8 mouse cellular contexts compared by ENCODE assay signal in the genomic region with DNA sequence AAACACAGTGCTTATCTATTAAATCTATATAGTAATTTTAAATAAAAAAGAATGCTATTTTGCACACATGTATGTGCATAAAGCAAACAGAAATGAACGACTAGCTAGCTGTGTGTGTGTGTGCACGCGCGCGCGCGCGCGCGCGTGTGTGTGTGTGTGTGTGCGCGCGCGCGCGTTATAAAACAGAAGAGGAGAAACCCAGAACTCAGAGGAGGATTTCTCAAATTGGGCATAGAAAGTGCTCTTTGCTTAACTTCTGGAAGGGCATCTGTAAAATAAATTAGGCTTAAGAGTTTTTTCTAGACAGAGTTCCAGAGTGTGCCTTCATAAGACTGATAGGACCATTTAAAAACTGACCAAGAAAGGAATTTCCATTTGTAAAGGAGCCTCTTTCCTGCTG. TPM values are rescaled to one million over a fixed set of nuclear protein-coding genes. Genes with fewer than 3 reads are reported as not detected.
DNase-seq lines count a peak whose midpoint lies in the region; ATAC-seq and TF ChIP-seq lines count a peak whose summit lies in the region.

No protein-coding gene starts in this region.

- whole genome bisulfite sequencing in kidney, postnatal 0 days: 55% methylated on average over 17 of the region's 17 CpGs
- 50% methylated on average over 17 of the region's 17 CpGs for WGBS in embryonic facial prominence, embryonic 14.5 days
- WGBS in neural tube, embryonic 12.5 days: 47% methylated on average over 17 of the region's 17 CpGs

- no peaks in the 10 kb centered on the region for H3K27me3 ChIP-seq in kidney, postnatal 0 days (ENCODE audit: insufficient read depth, low read length)
- H3K27me3 ChIP-seq in embryonic facial prominence, embryonic 14.5 days (replicated peaks; ENCODE audit: control insufficient read depth, insufficient read depth, low read length): no peaks in the 10 kb centered on the region
- H3K27me3 ChIP-seq in neural tube, embryonic 12.5 days (replicated peaks): no peaks in the 10 kb centered on the region

- no peak for DNase-seq in kidney, postnatal 0 days (ENCODE audit: low spot score)
- no peak for DNase-seq in kidney, adult 9 months
- DNase-seq in Muller cell, postnatal 12 days (ENCODE audit: inconsistent ontology term): peak; percentile 72
- DNase-seq in embryonic facial prominence, embryonic 14.5 days (ENCODE audit: low spot score): peak; percentile 71
- peak; percentile 7 to 41 for DNase-seq in kidney, postnatal 4 days
- DNase-seq in gastrocnemius, adult 18-20 months (ENCODE audit: low spot score): no peak
- no peak for DNase-seq in thymus, postnatal 10 days (ENCODE audit: low spot score in 2 of 2)

- H3K4me3 ChIP-seq in kidney, postnatal 0 days (replicated peaks; ENCODE audit: low read depth, low read length): peak overlapping the region; percentile 54
- peak overlapping the region; percentile 73 for H3K4me3 ChIP-seq in embryonic facial prominence, embryonic 14.5 days (ENCODE audit: low read depth, low read length)
- H3K4me3 ChIP-seq in neural tube, embryonic 12.5 days: peak overlapping the region; percentile 67

- peak overlapping the region; percentile 57 for H3K4me2 ChIP-seq in kidney, postnatal 0 days (ENCODE audit: low read length)
- H3K4me2 ChIP-seq in embryonic facial prominence, embryonic 14.5 days (ENCODE audit: low read depth, low read length): peak overlapping the region; percentile 72
- peak overlapping the region; percentile 62 for H3K4me2 ChIP-seq in neural tube, embryonic 12.5 days (replicated peaks)

- no peak for TF ChIP-seq CTCF in kidney, postnatal 0 days (IDR thresholded peaks at IDR 0.05; ENCODE audit: low read depth)

- H3K9ac ChIP-seq in kidney, postnatal 0 days (ENCODE audit: low read depth, low read length): no peak overlapping the region
- H3K9ac ChIP-seq in embryonic facial prominence, embryonic 14.5 days (ENCODE audit: low read depth, low read length): peak overlapping the region; percentile 81
- H3K9ac ChIP-seq in neural tube, embryonic 12.5 days: 0 out of 2 replicates have a peak overlapping the region, but pooled peaks have one; percentile 17

- H3K36me3 ChIP-seq in kidney, postnatal 0 days (ENCODE audit: insufficient read depth, low read length): no peaks in the 10 kb centered on the region
- no peaks in the 10 kb centered on the region for H3K36me3 ChIP-seq in embryonic facial prominence, embryonic 14.5 days (ENCODE audit: control insufficient read depth, insufficient read depth, low read length)
- no peaks in the 10 kb centered on the region for H3K36me3 ChIP-seq in neural tube, embryonic 12.5 days

- no peak for ATAC-seq in kidney, postnatal 0 days (replicated peaks; ENCODE audit: low FRiP score, low read depth)
- no peak for ATAC-seq in embryonic facial prominence, embryonic 14.5 days (ENCODE audit: low read depth)
- no peak for ATAC-seq in neural tube, embryonic 12.5 days (ENCODE audit: low FRiP score, low read depth)

- H3K27ac ChIP-seq in kidney, postnatal 0 days: no peak overlapping the region
- 0 out of 2 replicates have a peak overlapping the region, but pooled peaks have one; percentile 21 for H3K27ac ChIP-seq in embryonic facial prominence, embryonic 14.5 days (replicated peaks; ENCODE audit: low read depth, low read length)
- no peak overlapping the region for H3K27ac ChIP-seq in neural tube, embryonic 12.5 days

- H3K9me3 ChIP-seq in kidney, postnatal 0 days (replicated peaks; ENCODE audit: low read length): no peaks in the 10 kb centered on the region
- no peaks in the 10 kb centered on the region for H3K9me3 ChIP-seq in embryonic facial prominence, embryonic 14.5 days (ENCODE audit: control insufficient read depth, low read length)
- H3K9me3 ChIP-seq in neural tube, embryonic 12.5 days: no peaks in the 10 kb centered on the region

- H3K4me1 ChIP-seq in kidney, postnatal 0 days (replicated peaks; ENCODE audit: insufficient read depth, low read length): no peaks in the 10 kb centered on the region
- 0 out of 2 replicates have a peak, but pooled peaks cover 4% of the 10 kb centered on the region for H3K4me1 ChIP-seq in embryonic facial prominence, embryonic 14.5 days (ENCODE audit: control insufficient read depth, insufficient read depth, low read length)
- H3K4me1 ChIP-seq in neural tube, embryonic 12.5 days: peaks cover 2% of the 10 kb centered on the region; the same call in 1 of the 2 replicates

RNA-seq across cellular contexts. Expression of gene Cox16, which starts 1.3 kb away (rescaled TPM):
- 193 and 226 TPM in 2 replicates for polyA plus RNA-seq in kidney, postnatal 0 days (2015; fragmentation: Nextera tagmentation; extraction: Ambion mirVana)
- 127 and 154 TPM in 2 replicates for polyA plus RNA-seq in embryonic facial prominence, embryonic 14.5 days (2014; fragmentation: Nextera tagmentation; extraction: Ambion mirVana)
- 131 and 135 TPM in 2 replicates for polyA plus RNA-seq in neural tube, embryonic 12.5 days (2016; fragmentation: Nextera tagmentation; extraction: Ambion mirVana)
- 10 to 100 TPM; 81.3 to 89.9 TPM for total RNA-seq in gastrocnemius, adult 18-20 months (2021)

RNA-seq across cellular contexts. Expression of gene Gm20498, which starts 49.0 kb away (rescaled TPM):
- 27.3 and 30.5 TPM in 2 replicates for polyA plus RNA-seq in kidney, postnatal 0 days (2015; fragmentation: Nextera tagmentation; extraction: Ambion mirVana)
- polyA plus RNA-seq in embryonic facial prominence, embryonic 14.5 days (2014; fragmentation: Nextera tagmentation; extraction: Ambion mirVana): 27.6 and 29.4 TPM in 2 replicates
- 30.5 and 30.9 TPM in 2 replicates for polyA plus RNA-seq in neural tube, embryonic 12.5 days (2016; fragmentation: Nextera tagmentation; extraction: Ambion mirVana)
- total RNA-seq in gastrocnemius, adult 18-20 months (2021): 10 to 100 TPM; 39.3 to 39.4 TPM

RNA-seq across cellular contexts. Expression of gene Synj2bp, which starts 49.1 kb away (rescaled TPM):
- 34.9 and 35.1 TPM in 2 replicates for polyA plus RNA-seq in kidney, postnatal 0 days (2015; fragmentation: Nextera tagmentation; extraction: Ambion mirVana)
- polyA plus RNA-seq in embryonic facial prominence, embryonic 14.5 days (2014; fragmentation: Nextera tagmentation; extraction: Ambion mirVana): 29.1 and 30.8 TPM in 2 replicates
- polyA plus RNA-seq in neural tube, embryonic 12.5 days (2016; fragmentation: Nextera tagmentation; extraction: Ambion mirVana): 35.4 and 36.2 TPM in 2 replicates
- 10 to 100 TPM; 36.1 to 40.4 TPM for total RNA-seq in gastrocnemius, adult 18-20 months (2021)

Comparison
In these comparisons a context has a peak if more than half of its experiments do, and no peak if none do; other contexts are left out.
1. DNase-seq: peak in Muller cell, postnatal 12 days (single experiment), embryonic facial prominence, embryonic 14.5 days (single experiment) and kidney, postnatal 4 days (2 of 2); none in kidney, postnatal 0 days (single experiment), kidney, adult 9 months (single experiment), gastrocnemius, adult 18-20 months (single experiment) and thymus, postnatal 10 days (0 of 2).
2. Peak in every context shown above with its lines, with median percentiles within 50 percentile points of each other: H3K4me2 ChIP-seq and H3K4me3 ChIP-seq.